Mouse (Mus musculus) liver, embryonic 14.5 days (tissue): ENCODE results near the gene Col26a1. TPM values are rescaled to one million over a fixed set of nuclear protein-coding genes. Genes with fewer than 3 reads are reported as not detected.

ENCODE experiments used
- ATAC-seq: fragments of 200-750 bp; cut with Nextera tagmentation; 2 replicates; pipeline ENCODE4 v1.8.0; 2017; ENCODE audit warnings: moderate number of reproducible peaks, mild to moderate bottlenecking, moderate library complexity; ENCODE audit not compliant: insufficient read depth
- DNase-seq, 3 experiments: peaks; one replicate each; pipeline ENCODE4 v3.0.0-alpha.2; 2012 to 2013; ENCODE audit warnings: low read depth in 3 of 3, low spot score in 3 of 3
- H3K27ac ChIP-seq: fragments of 300-500 bp; sonication (generic); 2 replicates; pipeline ENCODE4 v1.5.1; 2014; ENCODE audit warnings: moderate library complexity, mild to moderate bottlenecking, control low read depth, inconsistent platforms
- H3K27me3 ChIP-seq: fragments of 300-500 bp; sonication (generic); 2 replicates; pipeline ENCODE4 v1.6.1; 2014; ENCODE audit warnings: mild to moderate bottlenecking, low read length, moderate library complexity; ENCODE audit not compliant: control insufficient read depth, insufficient read depth
- H3K36me3 ChIP-seq: fragments of 300-500 bp; sonication (generic); replicated peaks from 2 replicates; pipeline ENCODE4 v1.6.1; 2014; ENCODE audit warnings: low read depth; ENCODE audit not compliant: control insufficient read depth, insufficient read depth
- H3K4me1 ChIP-seq, 2 experiments: fragments of 200-500 bp in 1 of 2; fragments of 300-500 bp in 1 of 2; sonication (generic) in 1 of 2; replicated peaks; 2 replicates each; pipeline ENCODE4 v1.6.1; 2012 to 2014; ENCODE audit warnings: antibody characterized with exemption in 1 of 2, inconsistent platforms in 1 of 2, low read length in 1 of 2; ENCODE audit not compliant: control insufficient read depth in 2 of 2, insufficient read depth in 2 of 2
- H3K4me2 ChIP-seq: fragments of 300-500 bp; sonication (generic); 2 replicates; pipeline ENCODE4 v1.6.1; 2014; ENCODE audit warnings: low read depth, mild to moderate bottlenecking, control low read depth, moderate library complexity
- H3K4me3 ChIP-seq, 2 experiments: fragments of 200-500 bp in 1 of 2; fragments of 300-500 bp in 1 of 2; sonication (generic) in 1 of 2; 2 replicates each; pipeline ENCODE4 v1.5.1; 2012 to 2014; ENCODE audit warnings: low read depth in 2 of 2, low read length in 2 of 2, mild to moderate bottlenecking in 2 of 2, control low read depth in 1 of 2, inconsistent platforms in 1 of 2, moderate library complexity in 1 of 2; ENCODE audit not compliant: insufficient read depth in 1 of 2
- H3K9ac ChIP-seq: fragments of 300-500 bp; sonication (generic); replicated peaks from 2 replicates; pipeline ENCODE4 v1.6.1; 2014; ENCODE audit warnings: mild to moderate bottlenecking, control low read depth, moderate library complexity
- H3K9me3 ChIP-seq: fragments of 300-500 bp; sonication (generic); 2 replicates; pipeline ENCODE4 v1.6.1; 2016; ENCODE audit warnings: low read length, mixed read lengths; ENCODE audit not compliant: control insufficient read depth
- CTCF ChIP-seq: IDR thresholded peaks from 2 replicates; pipeline ENCODE4 v1.5.1; 2016; ENCODE audit warnings: antibody characterized with exemption, low read depth, control low read depth
- EP300 ChIP-seq: IDR thresholded peaks from 2 replicates; pipeline ENCODE4 v1.6.1; 2016; ENCODE audit warnings: antibody characterized with exemption, low read depth
- WGBS: fragments of 180-500 bp; shearing (Covaris S2); extraction: QIAGEN DNeasy Blood & Tissue Kit; methylation state at CpG from one replicate; pipeline ENCODE4 v1.1.7; 2014; ENCODE audit not compliant: insufficient replicate concordance; 5-methylcytosine and 5-hydroxymethylcytosine counted together
- polyA plus RNA-seq, 2 experiments: library from polyadenylated mRNA; depleted of rRNA in 1 of 2; stranded (reverse) in 1 of 2; unstranded in 1 of 2; fragments of >200 nt; fragmentation: Nextera tagmentation in 1 of 2; extraction: Ambion mirVana in 1 of 2; gene quantifications; 2 replicates each; pipeline versions ENCODE4 v1.2.1 to v1.2.3; 2012 to 2014

The Col26a1 gene
- polyA plus RNA-seq, 2 experiments: 0.06 to 0.18 TPM

DNA sequence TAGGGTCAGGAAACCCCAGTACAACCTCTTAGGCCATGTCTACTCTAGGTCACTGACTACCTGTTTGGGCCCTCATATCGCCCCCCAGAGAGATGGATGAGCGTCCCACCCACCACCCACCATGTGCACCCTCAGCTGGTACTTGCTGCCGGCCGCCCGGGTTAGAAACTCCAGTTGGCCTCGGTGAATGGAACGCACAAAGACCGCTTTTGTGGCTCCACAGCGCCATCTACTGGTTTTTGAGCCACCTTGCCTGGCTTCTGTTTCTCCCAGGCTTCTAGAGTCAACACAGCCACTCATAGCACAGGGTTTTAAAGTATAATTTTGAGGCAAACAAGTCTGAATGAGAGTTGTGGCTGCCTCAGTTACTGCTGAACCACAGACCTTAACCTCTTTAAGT lies 176.2 kb downstream of the Col26a1 start:
- Histone ChIP-seq H3K36me3 (no peaks in the 10 kb centered on the region), H3K9me3 (no peaks in the 10 kb centered on the region), H3K27ac (no peak overlapping the region), H3K9ac (no peak overlapping the region), H3K4me3 (no peak overlapping the region), H3K27me3 (no peaks in the 10 kb centered on the region), H3K4me1 (no peaks in the 10 kb centered on the region), H3K4me2 (no peak overlapping the region)
- ATAC-seq (no peak), DNase-seq (peak; percentile 33 to 45 (median 41))
- TF ChIP-seq EP300: no peak
- TF ChIP-seq CTCF: peak; percentile 81
- 1% methylated on average over 9 of the region's 9 CpGs for WGBS

DNA sequence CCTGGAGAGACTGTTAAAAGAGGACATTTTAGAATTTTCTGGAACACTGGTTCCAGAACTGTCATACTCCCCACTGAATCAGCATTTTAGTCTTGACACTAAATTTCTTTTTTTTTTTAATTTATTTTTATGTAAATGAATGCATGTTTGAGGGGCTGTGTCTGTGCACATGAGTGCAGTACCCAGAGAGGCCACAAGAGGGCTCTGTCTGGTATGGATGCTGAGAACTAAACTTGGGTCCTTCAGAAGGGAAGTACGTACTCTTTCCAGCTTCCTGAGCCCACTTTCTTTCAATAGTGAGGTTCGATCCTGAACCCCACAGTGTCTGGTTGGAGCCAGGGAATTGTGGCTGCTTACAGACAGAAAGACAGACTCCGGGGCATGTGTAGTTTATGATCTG lies 177.5 kb downstream of the Col26a1 start:
- H3K4me1 ChIP-seq: no peaks in the 10 kb centered on the region
- WGBS: 66% methylated on average over 3 of the region's 3 CpGs
- no peak for TF ChIP-seq EP300
- TF ChIP-seq CTCF: peak; percentile 66

DNA sequence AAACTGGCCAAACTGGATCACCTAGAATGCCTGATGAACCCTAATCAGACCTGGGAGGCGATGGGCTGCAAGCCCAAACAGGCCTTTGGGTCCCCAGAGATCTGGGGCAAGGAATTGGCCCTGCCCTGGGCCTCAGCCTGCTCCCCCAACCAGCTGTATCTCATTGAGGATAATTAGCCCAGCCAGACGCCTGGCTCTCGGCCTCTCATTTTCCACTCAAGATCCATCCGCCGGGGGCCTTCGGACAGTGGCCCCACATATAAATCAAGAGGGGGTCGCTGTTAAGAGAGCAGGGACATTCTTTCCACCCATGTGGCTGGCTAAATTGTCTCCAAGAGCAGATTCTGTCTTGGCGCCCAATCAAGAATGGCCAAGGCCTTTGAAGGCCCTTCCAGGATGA lies 178.9 kb downstream of the Col26a1 start:
- Histone ChIP-seq H3K36me3 (no peaks in the 10 kb centered on the region), H3K4me2 (no peak overlapping the region), H3K27ac (no peak overlapping the region), H3K4me1 (no peaks in the 10 kb centered on the region), H3K9ac (no peak overlapping the region), H3K27me3 (no peaks in the 10 kb centered on the region), H3K4me3 (no peak overlapping the region), H3K9me3 (no peaks in the 10 kb centered on the region)
- TF ChIP-seq EP300: no peak
- no peak for TF ChIP-seq CTCF
- 73% methylated on average over 8 of the region's 8 CpGs for WGBS
- DNase-seq (no peak), ATAC-seq (no peak)

More for the DNA sequence above, 177.5 kb downstream of the Col26a1 start:
- H3K36me3 ChIP-seq: no peaks in the 10 kb centered on the region
- no peak overlapping the region for H3K27ac ChIP-seq
- no peak overlapping the region for H3K4me3 ChIP-seq
- H3K9me3 ChIP-seq: no peaks in the 10 kb centered on the region
- DNase-seq: no peak
- H3K4me2 ChIP-seq: no peak overlapping the region
- no peaks in the 10 kb centered on the region for H3K27me3 ChIP-seq
- no peak overlapping the region for H3K9ac ChIP-seq
- ATAC-seq: no peak

DNA sequence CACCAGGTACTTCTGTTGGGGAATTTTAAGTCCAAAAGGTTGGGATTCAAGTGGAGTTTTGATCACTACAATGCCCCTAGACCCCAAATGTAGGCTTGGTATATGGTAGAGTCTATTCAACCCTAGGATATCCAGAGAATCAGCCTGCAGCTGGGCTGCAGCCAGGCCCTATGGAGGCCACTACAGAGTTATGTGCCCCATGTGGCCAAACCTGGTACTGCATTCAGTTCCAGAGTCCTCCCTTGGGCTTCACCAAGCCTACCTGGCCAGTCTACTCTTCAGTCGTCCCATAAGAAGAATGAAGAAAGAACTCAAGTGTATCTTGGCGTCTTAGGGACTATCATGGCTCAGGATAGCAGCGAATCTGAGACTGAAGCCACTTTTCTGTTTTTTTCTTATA lies 179.3 kb downstream of the Col26a1 start:
- no peaks in the 10 kb centered on the region for H3K4me1 ChIP-seq
- H3K9me3 ChIP-seq: no peaks in the 10 kb centered on the region
- ATAC-seq (no peak), DNase-seq (peak in 2 of 3 experiments; percentile 11 to 27)
- no peaks in the 10 kb centered on the region for H3K27me3 ChIP-seq
- TF ChIP-seq EP300 (no peak), CTCF (peak; percentile 82)
- H3K36me3 ChIP-seq: no peaks in the 10 kb centered on the region
- H3K9ac ChIP-seq: no peak overlapping the region
- 15% methylated on average over 3 of the region's 3 CpGs for whole genome bisulfite sequencing
- H3K27ac ChIP-seq: no peak overlapping the region
- H3K4me3 ChIP-seq: no peak overlapping the region
- H3K4me2 ChIP-seq: no peak overlapping the region

DNA sequence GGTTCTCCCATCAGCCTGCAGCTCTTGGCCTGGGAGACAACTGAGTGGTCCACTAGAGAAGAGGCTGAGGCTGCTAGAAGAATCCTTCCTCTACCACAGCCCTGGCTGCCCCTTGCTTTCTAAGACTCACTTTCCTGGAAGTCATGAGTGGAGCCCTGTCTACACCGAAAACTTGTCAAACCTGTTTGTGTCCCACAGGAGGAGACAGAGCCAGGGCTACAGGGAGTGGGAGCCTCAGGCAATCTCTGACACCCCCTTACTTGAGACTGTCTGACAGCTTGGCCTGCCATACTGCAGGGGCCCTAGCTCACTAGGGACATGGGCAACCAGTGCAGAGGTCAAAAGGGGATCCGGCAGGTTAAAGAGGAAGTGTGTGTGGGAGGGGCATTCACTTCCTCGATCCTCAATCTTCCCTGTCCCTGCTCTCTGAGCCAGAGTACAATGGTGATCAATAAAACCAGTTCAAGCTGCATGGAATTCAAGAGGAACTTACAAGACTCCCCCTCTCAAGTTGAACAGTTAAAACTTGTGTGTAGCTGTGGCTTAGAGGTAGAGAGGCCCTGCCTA lies 180.8 kb downstream of the Col26a1 start:
- H3K27ac ChIP-seq: no peak overlapping the region
- H3K36me3 ChIP-seq: no peaks in the 10 kb centered on the region
- no peak overlapping the region for H3K4me3 ChIP-seq
- no peak overlapping the region for H3K9ac ChIP-seq
- ATAC-seq (no peak), DNase-seq (no peak)
- H3K4me2 ChIP-seq: no peak overlapping the region
- no peaks in the 10 kb centered on the region for H3K27me3 ChIP-seq
- no peaks in the 10 kb centered on the region for H3K4me1 ChIP-seq
- WGBS: 23% methylated on average over 3 of the region's 3 CpGs
- no peaks in the 10 kb centered on the region for H3K9me3 ChIP-seq
- no peak for TF ChIP-seq EP300
- no peak for TF ChIP-seq CTCF
